Mouse (Mus musculus): ENCODE measurements at regions not wholly inside any gene's neighbourhood (a gene's known extent, or its start where the extent isn't known, plus 50 kb on each side); places are given as distances from the start of the nearest gene placed in this dataset.

- no peaks in the 10 kb centered on the region for H3K79me3 ChIP-seq (ENCODE audit: low read depth)
- TF ChIP-seq FOSL1 (IDR thresholded peaks at IDR 0.05; ENCODE audit: insufficient read depth, low read length, poor library complexity, severe bottlenecking), result no peak
- peak; percentile 26 for TF ChIP-seq CTCF (IDR thresholded peaks at IDR 0.05; ENCODE audit: control insufficient read depth, insufficient read depth, insufficient read length)
- H3K36me3 ChIP-seq (ENCODE audit: control insufficient read depth, insufficient read depth), result no peaks in the 10 kb centered on the region
- no peaks in the 10 kb centered on the region for H3K79me2 ChIP-seq (ENCODE audit: control insufficient read depth, insufficient read depth)
- H3ac ChIP-seq (ENCODE audit: control insufficient read depth, insufficient read length, low read depth), result no peak overlapping the region
- no peaks in the 10 kb centered on the region for H3K27me3 ChIP-seq (ENCODE audit: control insufficient read depth, insufficient read depth, insufficient read length)
- H3K4me3 ChIP-seq (ENCODE audit: insufficient read depth, poor library complexity, severe bottlenecking), result no peak overlapping the region
Observed at GRCm38 (mm10) chr17:73008901-73009300, 90.8 kb downstream of the Lbh start.

- no peaks in the 10 kb centered on the region for H3K79me3 ChIP-seq (ENCODE audit: low read depth)
- TF ChIP-seq MYOD1 (IDR thresholded peaks at IDR 0.05; ENCODE audit: control insufficient read depth, insufficient read length, low read depth) (no peak), MYOG (IDR thresholded peaks at IDR 0.05; ENCODE audit: control insufficient read depth, extremely low read depth, insufficient read length) (no peak), FOSL1 (IDR thresholded peaks at IDR 0.05; ENCODE audit: insufficient read depth, low read length, poor library complexity, severe bottlenecking) (no peak), CTCF (IDR thresholded peaks at IDR 0.05; ENCODE audit: control insufficient read depth, insufficient read depth, insufficient read length) (no peak), CEBPB (IDR thresholded peaks at IDR 0.05; ENCODE audit: low read depth) (no peak), MAX (IDR thresholded peaks at IDR 0.05) (no peak), USF1 (IDR thresholded peaks at IDR 0.05; ENCODE audit: low read depth) (no peak)
- no peaks in the 10 kb centered on the region for H3K36me3 ChIP-seq (ENCODE audit: control insufficient read depth, insufficient read depth)
- H3K4me3 ChIP-seq (ENCODE audit: insufficient read depth, poor library complexity, severe bottlenecking), result no peak overlapping the region
- H3K27me3 ChIP-seq (ENCODE audit: control insufficient read depth, insufficient read depth, insufficient read length), result no peaks in the 10 kb centered on the region
- no peaks in the 10 kb centered on the region for H3K79me2 ChIP-seq (ENCODE audit: control insufficient read depth, insufficient read depth)
- H3ac ChIP-seq (ENCODE audit: control insufficient read depth, insufficient read length, low read depth), result no peak overlapping the region
Observed at GRCm38 (mm10) chr17:73009962-73010361, 91.9 kb downstream of the Lbh start.

- Histone ChIP-seq H3K4me3 (ENCODE audit: insufficient read depth, poor library complexity, severe bottlenecking) (no peak overlapping the region), H3K79me3 (ENCODE audit: low read depth) (no peaks in the 10 kb centered on the region), H3K27me3 (ENCODE audit: control insufficient read depth, insufficient read depth, insufficient read length) (no peaks in the 10 kb centered on the region), H3K36me3 (ENCODE audit: control insufficient read depth, insufficient read depth) (no peaks in the 10 kb centered on the region), H3ac (ENCODE audit: control insufficient read depth, insufficient read length, low read depth) (no peak overlapping the region), H3K79me2 (ENCODE audit: control insufficient read depth, insufficient read depth) (no peaks in the 10 kb centered on the region)
- TF ChIP-seq USF1 (IDR thresholded peaks at IDR 0.05; ENCODE audit: low read depth), result no peak
Observed at GRCm38 (mm10) chr17:73012356-73012755, 94.3 kb downstream of the Lbh start.

- TF ChIP-seq CTCF (IDR thresholded peaks at IDR 0.05; ENCODE audit: control insufficient read depth, insufficient read depth, insufficient read length) (no peak), USF1 (IDR thresholded peaks at IDR 0.05; ENCODE audit: low read depth) (no peak), CEBPB (IDR thresholded peaks at IDR 0.05; ENCODE audit: low read depth) (no peak), MYOD1 (IDR thresholded peaks at IDR 0.05; ENCODE audit: control insufficient read depth, insufficient read length, low read depth) (no peak), FOSL1 (IDR thresholded peaks at IDR 0.05; ENCODE audit: insufficient read depth, low read length, poor library complexity, severe bottlenecking) (no peak), MAX (IDR thresholded peaks at IDR 0.05) (no peak), MYOG (IDR thresholded peaks at IDR 0.05; ENCODE audit: control insufficient read depth, extremely low read depth, insufficient read length) (no peak)
- Histone ChIP-seq H3K79me3 (ENCODE audit: low read depth) (no peaks in the 10 kb centered on the region), H3K79me2 (ENCODE audit: control insufficient read depth, insufficient read depth) (no peaks in the 10 kb centered on the region), H3K27me3 (ENCODE audit: control insufficient read depth, insufficient read depth, insufficient read length) (no peaks in the 10 kb centered on the region), H3K4me3 (ENCODE audit: insufficient read depth, poor library complexity, severe bottlenecking) (no peak overlapping the region), H3K36me3 (ENCODE audit: control insufficient read depth, insufficient read depth) (no peaks in the 10 kb centered on the region), H3ac (ENCODE audit: control insufficient read depth, insufficient read length, low read depth) (no peak overlapping the region)
Observed at GRCm38 (mm10) chr17:73012954-73013353, 94.8 kb upstream of the Lclat1 start.

- no peaks in the 10 kb centered on the region for H3K36me3 ChIP-seq (ENCODE audit: control insufficient read depth, insufficient read depth)
- H3K27me3 ChIP-seq (ENCODE audit: control insufficient read depth, insufficient read depth, insufficient read length), result no peaks in the 10 kb centered on the region
- H3K79me3 ChIP-seq (ENCODE audit: low read depth), result no peaks in the 10 kb centered on the region
- no peak overlapping the region for H3ac ChIP-seq (ENCODE audit: control insufficient read depth, insufficient read length, low read depth)
- no peak for TF ChIP-seq MYOG (IDR thresholded peaks at IDR 0.05; ENCODE audit: control insufficient read depth, extremely low read depth, insufficient read length)
- no peak for TF ChIP-seq CTCF (IDR thresholded peaks at IDR 0.05; ENCODE audit: control insufficient read depth, insufficient read depth, insufficient read length)
- TF ChIP-seq MAX (IDR thresholded peaks at IDR 0.05), result no peak
- no peak for TF ChIP-seq MYOD1 (IDR thresholded peaks at IDR 0.05; ENCODE audit: control insufficient read depth, insufficient read length, low read depth)
- no peak for TF ChIP-seq FOSL1 (IDR thresholded peaks at IDR 0.05; ENCODE audit: insufficient read depth, low read length, poor library complexity, severe bottlenecking)
- no peak for TF ChIP-seq USF1 (IDR thresholded peaks at IDR 0.05; ENCODE audit: low read depth)
- no peak for TF ChIP-seq CEBPB (IDR thresholded peaks at IDR 0.05; ENCODE audit: low read depth)
- no peak overlapping the region for H3K4me3 ChIP-seq (ENCODE audit: insufficient read depth, poor library complexity, severe bottlenecking)
- no peaks in the 10 kb centered on the region for H3K79me2 ChIP-seq (ENCODE audit: control insufficient read depth, insufficient read depth)
Observed at GRCm38 (mm10) chr17:73014090-73014853, 93.5 kb upstream of the Lclat1 start.

- Histone ChIP-seq H3K79me3 (ENCODE audit: low read depth) (no peaks in the 10 kb centered on the region), H3K4me3 (ENCODE audit: insufficient read depth, poor library complexity, severe bottlenecking) (no peak overlapping the region), H3K27me3 (ENCODE audit: control insufficient read depth, insufficient read depth, insufficient read length) (no peaks in the 10 kb centered on the region), H3ac (ENCODE audit: control insufficient read depth, insufficient read length, low read depth) (no peak overlapping the region), H3K79me2 (ENCODE audit: control insufficient read depth, insufficient read depth) (no peaks in the 10 kb centered on the region), H3K36me3 (ENCODE audit: control insufficient read depth, insufficient read depth) (no peaks in the 10 kb centered on the region)
- TF ChIP-seq USF1 (IDR thresholded peaks at IDR 0.05; ENCODE audit: low read depth), result no peak
- TF ChIP-seq CEBPB (IDR thresholded peaks at IDR 0.05; ENCODE audit: low read depth), result no peak
- no peak for TF ChIP-seq FOSL1 (IDR thresholded peaks at IDR 0.05; ENCODE audit: insufficient read depth, low read length, poor library complexity, severe bottlenecking)
- no peak for TF ChIP-seq MYOD1 (IDR thresholded peaks at IDR 0.05; ENCODE audit: control insufficient read depth, insufficient read length, low read depth)
- TF ChIP-seq MAX (IDR thresholded peaks at IDR 0.05), result no peak
- no peak for TF ChIP-seq CTCF (IDR thresholded peaks at IDR 0.05; ENCODE audit: control insufficient read depth, insufficient read depth, insufficient read length)
- TF ChIP-seq MYOG (IDR thresholded peaks at IDR 0.05; ENCODE audit: control insufficient read depth, extremely low read depth, insufficient read length), result no peak
Observed at GRCm38 (mm10) chr17:73017173-73017572, 90.6 kb upstream of the Lclat1 start.
